13 mouse cellular contexts compared by ENCODE assay signal in genomic region chr10:109056500-109056899, GRCm38 (mm10). TPM values are rescaled to one million over a fixed set of nuclear protein-coding genes. Genes with fewer than 3 reads are reported as not detected.
"Had no signal": no experiment of that assay in that cellular context is flagged by ENCODE, and none has a peak within 500 bp of the region (broad histone marks: within the 10 kb centered on the region; RNA-seq: fewer than 3 reads in every experiment).

No protein-coding gene starts in this region.

- ATAC-seq: inflammation-experienced regulatory T-cells, adult 6 months; intestine, postnatal 0 days; liver, embryonic 12.5 days had no signal

- DNase-seq: kidney, adult 8-10 months; kidney, postnatal 36 days; layer of hippocampus, adult 9-11 months; layer of hippocampus, postnatal 36 days; lung, embryonic 14.5 days; lung, postnatal 10 days; lung, postnatal 4 days; midbrain, embryonic 14.5 days; thymus, postnatal 36 days had no signal

RNA-seq across cellular contexts. Expression of gene Syt1, which starts 45.7 kb away (rescaled TPM):
- total RNA-seq: megakaryocyte, adult 5-6 weeks had no signal
